Mouse (Mus musculus): Measurements from ENCODE around the gene Sh3bp5l. TPM values are rescaled to one million over a fixed set of nuclear protein-coding genes. Genes with fewer than 3 reads are reported as not detected.
"Not testable (repeated sequence)": the region's sequence is repeated elsewhere in the genome, so short reads cannot be mapped to it uniquely, and the experiment has no call there.

The Sh3bp5l gene
- polyA plus RNA-seq, 1 experiment: 30.8 TPM

DNA sequence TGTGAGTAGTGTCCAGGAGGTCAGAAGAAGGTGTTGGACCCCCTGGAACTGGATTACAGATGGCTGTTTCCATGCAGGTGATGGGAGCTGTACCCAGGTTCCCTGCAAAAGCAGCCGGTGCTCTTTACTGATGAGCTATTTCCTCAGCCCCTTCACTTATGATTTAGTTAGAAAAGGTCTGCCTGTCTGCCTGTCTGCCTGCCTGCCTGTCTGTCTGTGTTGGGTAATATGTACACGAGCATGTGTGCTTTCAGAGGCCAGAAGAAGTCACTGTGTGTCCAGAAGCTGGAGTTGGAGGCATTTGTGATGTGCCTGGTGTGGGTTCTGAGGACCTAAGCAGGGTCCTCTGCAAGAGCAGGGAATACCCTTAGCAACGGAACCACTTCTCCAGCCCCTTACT, 23.2 kb downstream of the Sh3bp5l start:
- no peaks in the 10 kb centered on the region for H3K36me3 ChIP-seq (ENCODE audit: control insufficient read depth, insufficient read depth)
- no peaks in the 10 kb centered on the region for H3K27me3 ChIP-seq (ENCODE audit: control insufficient read depth, insufficient read depth, insufficient read length)
- H3K79me3 ChIP-seq (ENCODE audit: low read depth): no peaks in the 10 kb centered on the region
- no peaks in the 10 kb centered on the region for H3K79me2 ChIP-seq (ENCODE audit: control insufficient read depth, insufficient read depth)
- TF ChIP-seq FOSL1 (IDR thresholded peaks at IDR 0.05; ENCODE audit: insufficient read depth, low read length, poor library complexity, severe bottlenecking) (no peak), CEBPB (IDR thresholded peaks at IDR 0.05; ENCODE audit: low read depth) (no peak), CTCF (IDR thresholded peaks at IDR 0.05; ENCODE audit: control insufficient read depth, insufficient read depth, insufficient read length) (no peak), USF1 (IDR thresholded peaks at IDR 0.05; ENCODE audit: low read depth) (no peak), MYOG (IDR thresholded peaks at IDR 0.05; ENCODE audit: control insufficient read depth, extremely low read depth, insufficient read length) (no peak), MYOD1 (IDR thresholded peaks at IDR 0.05; ENCODE audit: control insufficient read depth, insufficient read length, low read depth) (no peak), MAX (IDR thresholded peaks at IDR 0.05) (no peak)
- no peak overlapping the region for H3ac ChIP-seq (ENCODE audit: control insufficient read depth, insufficient read length, low read depth)
- H3K4me3 ChIP-seq (ENCODE audit: insufficient read depth, poor library complexity, severe bottlenecking): no peak overlapping the region

- Histone ChIP-seq H3K36me3 (ENCODE audit: control insufficient read depth, insufficient read depth) (no peaks in the 10 kb centered on the region), H3K79me2 (ENCODE audit: control insufficient read depth, insufficient read depth) (no peaks in the 10 kb centered on the region), H3ac (ENCODE audit: control insufficient read depth, insufficient read length, low read depth) (no peak overlapping the region), H3K27me3 (ENCODE audit: control insufficient read depth, insufficient read depth, insufficient read length) (no peaks in the 10 kb centered on the region), H3K79me3 (ENCODE audit: low read depth) (no peaks in the 10 kb centered on the region), H3K4me3 (ENCODE audit: insufficient read depth, poor library complexity, severe bottlenecking) (no peak overlapping the region)
- TF ChIP-seq CTCF (IDR thresholded peaks at IDR 0.05; ENCODE audit: control insufficient read depth, insufficient read depth, insufficient read length) (no peak), MAX (IDR thresholded peaks at IDR 0.05) (no peak), MYOG (IDR thresholded peaks at IDR 0.05; ENCODE audit: control insufficient read depth, extremely low read depth, insufficient read length) (no peak), FOSL1 (IDR thresholded peaks at IDR 0.05; ENCODE audit: insufficient read depth, low read length, poor library complexity, severe bottlenecking) (no peak), MYOD1 (IDR thresholded peaks at IDR 0.05; ENCODE audit: control insufficient read depth, insufficient read length, low read depth) (no peak), CEBPB (IDR thresholded peaks at IDR 0.05; ENCODE audit: low read depth) (no peak), USF1 (IDR thresholded peaks at IDR 0.05; ENCODE audit: low read depth) (no peak)
Observed at GRCm38 (mm10) chr11:58354476-58354875, 24.0 kb downstream of the Sh3bp5l start.

- TF ChIP-seq CEBPB (IDR thresholded peaks at IDR 0.05; ENCODE audit: low read depth) (no peak), CTCF (IDR thresholded peaks at IDR 0.05; ENCODE audit: control insufficient read depth, insufficient read depth, insufficient read length) (no peak), USF1 (IDR thresholded peaks at IDR 0.05; ENCODE audit: low read depth) (no peak), MYOD1 (IDR thresholded peaks at IDR 0.05; ENCODE audit: control insufficient read depth, insufficient read length, low read depth) (no peak), MYOG (IDR thresholded peaks at IDR 0.05; ENCODE audit: control insufficient read depth, extremely low read depth, insufficient read length) (no peak), FOSL1 (IDR thresholded peaks at IDR 0.05; ENCODE audit: insufficient read depth, low read length, poor library complexity, severe bottlenecking) (no peak), MAX (IDR thresholded peaks at IDR 0.05) (no peak)
Observed at GRCm38 (mm10) chr11:58354927-58355326, 24.4 kb downstream of the Sh3bp5l start.

GRCm38 (mm10) chr11:58357042-58357441, 26.5 kb downstream of the Sh3bp5l start:
- Histone ChIP-seq H3K27me3 (ENCODE audit: control insufficient read depth, insufficient read depth, insufficient read length) (no peaks in the 10 kb centered on the region), H3K79me3 (ENCODE audit: low read depth) (no peaks in the 10 kb centered on the region), H3ac (ENCODE audit: control insufficient read depth, insufficient read length, low read depth) (no peak overlapping the region), H3K36me3 (ENCODE audit: control insufficient read depth, insufficient read depth) (no peaks in the 10 kb centered on the region), H3K4me3 (ENCODE audit: insufficient read depth, poor library complexity, severe bottlenecking) (no peak overlapping the region), H3K79me2 (ENCODE audit: control insufficient read depth, insufficient read depth) (no peaks in the 10 kb centered on the region)
- no peak for TF ChIP-seq CTCF (IDR thresholded peaks at IDR 0.05; ENCODE audit: control insufficient read depth, insufficient read depth, insufficient read length)
- no peak for TF ChIP-seq MYOD1 (IDR thresholded peaks at IDR 0.05; ENCODE audit: control insufficient read depth, insufficient read length, low read depth)
- TF ChIP-seq USF1 (IDR thresholded peaks at IDR 0.05; ENCODE audit: low read depth): no peak
- TF ChIP-seq MAX (IDR thresholded peaks at IDR 0.05): no peak
- no peak for TF ChIP-seq FOSL1 (IDR thresholded peaks at IDR 0.05; ENCODE audit: insufficient read depth, low read length, poor library complexity, severe bottlenecking)
- no peak for TF ChIP-seq MYOG (IDR thresholded peaks at IDR 0.05; ENCODE audit: control insufficient read depth, extremely low read depth, insufficient read length)
- TF ChIP-seq CEBPB (IDR thresholded peaks at IDR 0.05; ENCODE audit: low read depth): no peak

More at GRCm38 (mm10) chr11:58354927-58355326, 24.4 kb downstream of the Sh3bp5l start:
- no peak overlapping the region for H3ac ChIP-seq (ENCODE audit: control insufficient read depth, insufficient read length, low read depth)
- H3K79me2 ChIP-seq (ENCODE audit: control insufficient read depth, insufficient read depth): no peaks in the 10 kb centered on the region
- no peaks in the 10 kb centered on the region for H3K36me3 ChIP-seq (ENCODE audit: control insufficient read depth, insufficient read depth)
- no peak overlapping the region for H3K4me3 ChIP-seq (ENCODE audit: insufficient read depth, poor library complexity, severe bottlenecking)
- no peaks in the 10 kb centered on the region for H3K79me3 ChIP-seq (ENCODE audit: low read depth)
- H3K27me3 ChIP-seq (ENCODE audit: control insufficient read depth, insufficient read depth, insufficient read length): no peaks in the 10 kb centered on the region

DNA sequence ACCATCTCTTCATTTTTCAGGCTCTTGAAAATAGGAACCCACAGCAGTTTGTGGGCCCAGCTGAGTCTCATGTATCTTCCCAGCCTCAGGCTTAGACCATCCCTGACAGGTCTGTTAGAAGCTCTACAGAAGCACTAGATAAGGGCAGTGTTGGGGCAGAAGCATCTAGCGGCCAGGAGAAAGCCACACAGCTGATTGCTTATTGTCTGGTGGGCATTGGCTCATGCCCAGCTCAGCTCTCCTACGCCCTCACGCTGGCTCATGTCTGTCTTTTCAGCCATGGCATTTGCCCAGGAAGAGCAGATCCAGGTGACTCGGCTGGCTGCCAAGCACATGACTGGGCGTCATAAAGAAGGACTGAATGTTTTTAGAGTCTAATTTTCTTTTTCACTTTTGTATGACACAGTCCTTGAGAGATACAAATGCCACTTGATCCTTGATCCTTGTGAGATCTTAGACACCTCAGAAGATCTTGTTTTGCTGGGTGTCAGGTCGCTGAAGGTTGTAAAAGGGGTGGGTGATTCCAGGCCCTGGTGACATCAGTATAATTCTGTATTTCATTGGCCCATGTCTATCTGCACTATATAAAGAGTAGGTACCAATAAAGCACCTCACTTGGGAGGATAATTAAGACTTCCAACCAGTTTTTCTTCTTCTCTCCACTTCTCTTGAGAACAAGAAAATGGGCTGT, 27.5 kb downstream of the Sh3bp5l start:
- no peaks in the 10 kb centered on the region for H3K36me3 ChIP-seq (ENCODE audit: control insufficient read depth, insufficient read depth)
- H3K27me3 ChIP-seq (ENCODE audit: control insufficient read depth, insufficient read depth, insufficient read length): no peaks in the 10 kb centered on the region
- TF ChIP-seq CEBPB (IDR thresholded peaks at IDR 0.05; ENCODE audit: low read depth) (no peak), MYOD1 (IDR thresholded peaks at IDR 0.05; ENCODE audit: control insufficient read depth, insufficient read length, low read depth) (no peak), FOSL1 (IDR thresholded peaks at IDR 0.05; ENCODE audit: insufficient read depth, low read length, poor library complexity, severe bottlenecking) (no peak), USF1 (IDR thresholded peaks at IDR 0.05; ENCODE audit: low read depth) (no peak), MAX (IDR thresholded peaks at IDR 0.05) (no peak), MYOG (IDR thresholded peaks at IDR 0.05; ENCODE audit: control insufficient read depth, extremely low read depth, insufficient read length) (no peak), CTCF (IDR thresholded peaks at IDR 0.05; ENCODE audit: control insufficient read depth, insufficient read depth, insufficient read length) (no peak)
- H3K79me3 ChIP-seq (ENCODE audit: low read depth): no peaks in the 10 kb centered on the region
- H3K79me2 ChIP-seq (ENCODE audit: control insufficient read depth, insufficient read depth): no peaks in the 10 kb centered on the region
- H3ac ChIP-seq (ENCODE audit: control insufficient read depth, insufficient read length, low read depth): no peak overlapping the region
- H3K4me3 ChIP-seq (ENCODE audit: insufficient read depth, poor library complexity, severe bottlenecking): no peak overlapping the region

DNA sequence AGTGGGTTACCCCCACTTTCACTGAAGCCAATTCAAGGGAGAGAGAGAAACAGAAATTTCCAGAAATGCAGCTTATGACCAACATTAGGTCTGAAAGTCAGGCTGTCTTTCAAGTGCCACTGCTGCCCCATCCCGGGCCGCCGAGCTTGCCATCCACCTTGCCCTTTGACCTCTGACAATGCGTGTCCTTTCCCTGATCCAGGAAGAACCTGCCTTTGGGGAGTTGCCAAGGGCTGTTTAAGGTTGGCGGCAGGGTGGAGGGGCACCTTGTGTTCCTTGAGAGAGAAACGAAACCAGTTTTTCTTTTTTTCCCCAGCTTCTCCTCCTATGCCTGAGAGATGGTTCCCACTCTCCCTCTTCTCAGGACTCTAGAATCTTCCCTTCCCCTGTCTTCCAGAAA, 32.0 kb downstream of the Sh3bp5l start:
- not testable (repeated sequence) for H3K36me3 ChIP-seq (ENCODE audit: control insufficient read depth, insufficient read depth); H3K79me3 ChIP-seq (ENCODE audit: low read depth); H3ac ChIP-seq (ENCODE audit: control insufficient read depth, insufficient read length, low read depth); H3K79me2 ChIP-seq (ENCODE audit: control insufficient read depth, insufficient read depth); H3K4me3 ChIP-seq (ENCODE audit: insufficient read depth, poor library complexity, severe bottlenecking); H3K27me3 ChIP-seq (ENCODE audit: control insufficient read depth, insufficient read depth, insufficient read length)

All from C2C12 (cell line).